Comparison of ENCODE assay signal across 8 mouse cellular contexts in genomic region chr4:138884261-138884660, GRCm38 (mm10). TPM values are rescaled to one million over a fixed set of nuclear protein-coding genes. Genes with fewer than 3 reads are reported as not detected.
DNase-seq lines count a peak whose midpoint lies in the region.

No protein-coding gene starts in this region.

- DNase-seq in A20 (ENCODE audit: low read depth, low spot score), result peak; percentile 92
- peak; percentile 67 for DNase-seq in T-cell, adult 2 months (ENCODE audit: low spot score)
- DNase-seq in cerebellum, postnatal 14 days, result peak; percentile 92 to 97
- peak; percentile 81 to 83 for DNase-seq in gastrocnemius, postnatal 36 days
- peak; percentile 81 to 94 for DNase-seq in kidney, postnatal 25 days
- peak; percentile 74 to 78 for DNase-seq in lung, adult 18-20 months
- peak; percentile 88 for DNase-seq in ovary, postnatal 14 days (ENCODE audit: low spot score)
- peak; percentile 73 for DNase-seq in thymus, postnatal 14 days

- intact Hi-C loops in gastrocnemius, postnatal 36 days (cut with DNase I), result no loop called here

RNA-seq across cellular contexts. Expression of gene Pla2g2e, which starts 6.5 kb away (rescaled TPM):
- total RNA-seq in gastrocnemius, postnatal 36 days (2021), result not detected

RNA-seq across cellular contexts. Expression of gene Gm13030, which starts 10.5 kb away (rescaled TPM):
- not detected for total RNA-seq in gastrocnemius, postnatal 36 days (2021)

RNA-seq across cellular contexts. Expression of gene Pla2g5, which starts 21.0 kb away (rescaled TPM):
- total RNA-seq in gastrocnemius, postnatal 36 days (2021), result 1 to 10 TPM in 1 of 2 experiments, under 1 TPM in 1; 0.20 to 1.7 TPM

RNA-seq across cellular contexts. Expression of gene Otud3, which starts 29.5 kb away (rescaled TPM):
- 10 to 100 TPM; 12.3 to 13.4 TPM for total RNA-seq in gastrocnemius, postnatal 36 days (2021)

Comparison
In these comparisons a context has a peak if more than half of its experiments do, and no peak if none do; other contexts are left out.
1. Peak in every context shown above with its lines: DNase-seq.